Mouse (Mus musculus) cerebellum, postnatal 4 days (tissue): ENCODE measurements at regions not wholly inside any gene's neighbourhood (a gene's known extent, or its start where the extent isn't known, plus 50 kb on each side); places are given as distances from the start of the nearest gene placed in this dataset.
A peak's percentile ranks its signal among the peaks of the same experiment; 100 is the strongest.

Source experiments
- DNase-seq, 2 experiments: peaks; one replicate each; pipeline ENCODE4 v3.0.0; 2022; ENCODE audit warnings: low spot score in 2 of 2, mixed read lengths in 1 of 2

GRCm38 (mm10) chr1:13949241-13949640 is 2143.9 kb downstream of the 4930444P10Rik start:
- DNase-seq = no peak

- DNase-seq = no peak
Observed at GRCm38 (mm10) chr1:13941351-13941750, 2151.8 kb downstream of the 4930444P10Rik start.

GRCm38 (mm10) chr1:13938344-13938743 is 2154.8 kb downstream of the 4930444P10Rik start:
- DNase-seq = no peak

- DNase-seq = peak in 1 of 2 experiments; percentile 8
Observed at GRCm38 (mm10) chr1:13935938-13936491, 2157.1 kb downstream of the 4930444P10Rik start.

- DNase-seq = no peak
Observed at GRCm38 (mm10) chr1:13928679-13929078, 2164.4 kb downstream of the 4930444P10Rik start.

GRCm38 (mm10) chr1:13927964-13928363 is 2165.2 kb downstream of the 4930444P10Rik start:
- no peak for DNase-seq

GRCm38 (mm10) chr1:13925994-13926393 is 2167.1 kb downstream of the 4930444P10Rik start:
- DNase-seq = no peak

- DNase-seq = no peak
Observed at GRCm38 (mm10) chr1:13915216-13915615, 2177.9 kb downstream of the 4930444P10Rik start.

GRCm38 (mm10) chr1:13879126-13879525 is 2214.0 kb downstream of the 4930444P10Rik start:
- DNase-seq = no peak

GRCm38 (mm10) chr1:13873925-13874324 is 2219.2 kb downstream of the 4930444P10Rik start:
- no peak for DNase-seq

- DNase-seq = no peak
Observed at GRCm38 (mm10) chr1:13872536-13872935, 2220.6 kb downstream of the 4930444P10Rik start.

GRCm38 (mm10) chr1:13870631-13871286 is 2222.4 kb downstream of the 4930444P10Rik start:
- DNase-seq = peak in 1 of 2 experiments; percentile 10

- DNase-seq = no peak
Observed at GRCm38 (mm10) chr1:13865713-13866112, 2227.4 kb downstream of the 4930444P10Rik start.

GRCm38 (mm10) chr1:13863712-13864111 is 2229.4 kb downstream of the 4930444P10Rik start:
- no peak for DNase-seq

- no peak for DNase-seq
Observed at GRCm38 (mm10) chr1:13861070-13861511, 2232.0 kb downstream of the 4930444P10Rik start.

GRCm38 (mm10) chr1:13860469-13860868 is 2232.7 kb downstream of the 4930444P10Rik start:
- DNase-seq = no peak

- DNase-seq = no peak
Observed at GRCm38 (mm10) chr1:13859723-13860122, 2233.4 kb downstream of the 4930444P10Rik start.

GRCm38 (mm10) chr1:13858371-13859018 is 2234.6 kb downstream of the 4930444P10Rik start:
- no peak for DNase-seq

GRCm38 (mm10) chr1:13856998-13857397 is 2236.1 kb downstream of the 4930444P10Rik start:
- no peak for DNase-seq

GRCm38 (mm10) chr1:13851144-13851543 is 2242.0 kb downstream of the 4930444P10Rik start:
- DNase-seq = no peak

- DNase-seq = no peak
Observed at GRCm38 (mm10) chr1:13849071-13849470, 2244.1 kb downstream of the 4930444P10Rik start.

- no peak for DNase-seq
Observed at GRCm38 (mm10) chr1:13846336-13846865, 2246.7 kb downstream of the 4930444P10Rik start.

GRCm38 (mm10) chr1:13840309-13840622 is 2252.9 kb downstream of the 4930444P10Rik start:
- no peak for DNase-seq
